Mouse (Mus musculus) heart, postnatal 14 days (tissue): ENCODE data around the gene Aoah. TPM values are rescaled to one million over a fixed set of nuclear protein-coding genes. Genes with fewer than 3 reads are reported as not detected.

Experiments
- DNase-seq, 2 experiments: peaks; one replicate each; pipeline ENCODE4 v3.0.0; 2021 to 2022
- intact Hi-C: fragments of 180-260 bp; cut with DNase I; formaldehyde crosslinking; loops from one replicate; pipeline ENCODE4 v1.15.1; 2025
- total RNA-seq, 2 experiments: library from RNA; stranded (reverse); gene quantifications; 2 replicates each; pipeline ENCODE4 v1.2.3; 2021

Gene Aoah
- total RNA-seq, 2 experiments from 2014 or later, result 1.5 to 1.9 TPM

GRCm38 (mm10) chr13:20904118-20904517 is 110.2 kb downstream of the Aoah start:
- intact Hi-C loops, result no loop called here
- no peak for DNase-seq

DNA sequence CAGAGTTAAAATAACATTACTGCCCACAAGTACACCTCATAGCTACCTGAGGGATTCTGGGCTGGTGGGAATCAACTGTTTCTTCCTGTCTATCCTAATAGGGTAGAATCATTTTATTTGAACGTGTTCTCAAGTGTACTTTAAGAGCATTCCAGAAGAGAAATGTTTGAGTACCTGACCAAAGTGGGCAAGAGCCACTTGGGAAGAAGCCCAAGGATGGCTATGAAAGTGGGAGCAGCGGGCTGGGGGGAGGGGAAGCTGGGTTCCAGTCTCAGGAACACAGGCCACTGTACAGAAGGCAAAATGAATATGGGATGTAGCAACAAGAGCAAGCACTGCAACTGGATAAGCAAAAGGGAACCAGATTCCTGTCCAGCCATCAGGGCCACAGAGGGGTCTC is 111.3 kb downstream of the Aoah start:
- no peak for DNase-seq
- intact Hi-C loops, result no loop called here

- intact Hi-C loops, result no loop called here
- no peak for DNase-seq
Observed at GRCm38 (mm10) chr13:20916698-20917511, 123.0 kb downstream of the Aoah start.

- intact Hi-C loops, result no loop called here
- no peak for DNase-seq
Observed at GRCm38 (mm10) chr13:20920401-20920800, 126.5 kb downstream of the Aoah start.

DNA sequence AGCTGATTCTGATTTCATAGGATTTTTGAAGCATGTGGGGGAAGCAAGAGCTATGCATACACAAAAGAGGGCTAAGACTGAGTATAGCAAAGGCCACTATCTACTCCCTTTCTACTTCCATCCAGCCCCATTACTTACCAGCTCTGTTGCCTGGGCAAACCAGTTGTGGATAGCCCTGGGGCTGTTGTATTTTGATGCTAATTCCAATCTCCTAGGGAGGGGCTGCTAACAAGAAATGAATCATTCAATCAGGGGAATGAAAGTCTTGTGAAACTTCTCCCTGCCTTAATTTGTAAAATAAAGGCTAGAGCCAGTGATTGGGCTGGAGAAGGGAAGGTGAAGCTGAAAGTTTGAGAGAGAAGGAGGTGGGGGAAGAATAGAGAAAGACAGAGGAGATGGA is 142.1 kb downstream of the Aoah start:
- no peak for DNase-seq
- intact Hi-C loops, result loop anchor here (10.0 kb wide), 1 partner anchor 461 kb away; no protein-coding TSS in a partner anchor

- intact Hi-C loops, result loop anchor here (1.0 to 10.0 kb wide), 2 partner anchors 463 to 626 kb away; no protein-coding TSS in a partner anchor
- DNase-seq, result peak; percentile 58 to 79
Observed at GRCm38 (mm10) chr13:20937452-20937851, 143.5 kb downstream of the Aoah start.

GRCm38 (mm10) chr13:20939099-20939498 is 145.2 kb downstream of the Aoah start:
- intact Hi-C loops, result loop anchor here (10.0 kb wide), 1 partner anchor 464 kb away; no protein-coding TSS in a partner anchor
- no peak for DNase-seq

DNA sequence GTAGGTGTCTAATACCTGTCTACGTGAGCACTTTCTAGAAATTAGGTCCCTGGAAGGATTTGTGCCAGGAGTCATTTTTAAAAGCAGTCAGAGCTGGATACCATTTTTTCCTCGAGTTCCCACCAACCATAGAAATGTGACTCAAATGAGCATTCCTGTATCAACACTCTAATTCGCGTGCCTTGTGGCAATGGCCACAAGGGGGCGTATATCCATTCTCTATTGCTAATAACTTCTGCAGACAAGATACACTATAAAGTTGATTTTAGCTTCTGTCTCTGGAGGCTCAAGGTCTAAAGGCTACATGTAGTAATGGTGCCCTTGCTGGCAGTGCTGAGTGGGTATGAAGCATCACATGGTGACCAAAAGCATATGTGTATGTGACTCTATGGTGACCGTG is 146.5 kb downstream of the Aoah start:
- peak; percentile 11 to 31 for DNase-seq
- intact Hi-C loops, result loop anchor here (1.0 to 5.0 kb wide), 2 partner anchors 97 to 219 kb away; no protein-coding TSS in a partner anchor

- intact Hi-C loops, result loop anchor here (5.0 kb wide), 1 partner anchor 96 kb away; no protein-coding TSS in a partner anchor
Observed at GRCm38 (mm10) chr13:20941707-20942106, 147.8 kb downstream of the Aoah start.

GRCm38 (mm10) chr13:20963086-20963485 is 169.2 kb downstream of the Aoah start:
- no peak for DNase-seq
- intact Hi-C loops, result no loop called here

More at GRCm38 (mm10) chr13:20941707-20942106, 147.8 kb downstream of the Aoah start:
- DNase-seq, result no peak

DNA sequence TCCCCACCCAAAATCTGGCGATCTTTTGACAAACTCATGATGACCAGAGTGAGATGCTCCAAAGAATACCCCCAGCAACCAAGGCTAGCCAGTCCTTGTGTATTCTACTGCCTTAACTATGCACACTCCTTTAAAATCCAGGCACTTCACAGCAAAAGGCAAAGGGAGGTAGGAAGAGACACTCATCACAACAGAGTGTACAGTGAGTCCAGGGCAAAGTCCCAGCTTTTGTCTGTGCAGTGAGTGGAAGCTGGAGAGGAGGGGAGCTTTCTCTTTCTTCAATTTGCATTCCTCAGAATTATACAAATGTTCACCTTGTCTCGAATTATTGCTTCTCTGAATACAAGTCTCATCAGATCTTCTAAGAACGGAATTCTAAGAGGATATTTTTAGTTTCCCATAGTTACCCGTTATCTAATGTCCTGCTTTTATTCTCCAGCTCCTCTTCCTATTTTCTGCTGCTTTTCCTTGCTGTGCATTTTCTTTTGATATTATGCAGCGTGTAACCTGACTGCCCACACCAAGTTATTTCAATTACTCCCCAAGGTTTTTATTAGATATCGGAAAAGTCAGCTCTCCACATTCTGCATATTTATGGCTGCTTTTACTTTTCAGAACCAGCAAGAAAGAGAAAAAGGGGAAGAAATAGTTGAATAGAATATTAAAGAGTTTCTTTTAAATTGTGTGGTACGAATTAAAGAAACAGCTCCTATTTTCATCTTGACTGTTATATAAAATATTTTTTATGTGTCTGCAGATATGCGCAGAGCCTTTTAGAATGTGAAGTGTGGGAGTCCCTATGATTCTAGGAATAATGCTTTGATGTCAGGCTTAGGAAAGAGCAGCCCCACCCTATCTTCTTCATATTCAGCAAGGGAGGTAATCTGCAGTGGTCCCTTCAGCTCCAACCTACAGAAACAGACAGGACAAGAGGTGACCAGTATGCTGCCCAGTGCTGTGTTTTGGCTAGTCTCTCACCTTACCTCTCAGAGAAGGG is 187.6 kb downstream of the Aoah start:
- DNase-seq, result no peak
- intact Hi-C loops, result no loop called here

GRCm38 (mm10) chr13:20985510-20985909 is 191.6 kb downstream of the Aoah start:
- DNase-seq, result no peak
- intact Hi-C loops, result no loop called here

GRCm38 (mm10) chr13:20985961-20986360 is 192.0 kb downstream of the Aoah start:
- intact Hi-C loops, result no loop called here
- DNase-seq, result no peak

DNA sequence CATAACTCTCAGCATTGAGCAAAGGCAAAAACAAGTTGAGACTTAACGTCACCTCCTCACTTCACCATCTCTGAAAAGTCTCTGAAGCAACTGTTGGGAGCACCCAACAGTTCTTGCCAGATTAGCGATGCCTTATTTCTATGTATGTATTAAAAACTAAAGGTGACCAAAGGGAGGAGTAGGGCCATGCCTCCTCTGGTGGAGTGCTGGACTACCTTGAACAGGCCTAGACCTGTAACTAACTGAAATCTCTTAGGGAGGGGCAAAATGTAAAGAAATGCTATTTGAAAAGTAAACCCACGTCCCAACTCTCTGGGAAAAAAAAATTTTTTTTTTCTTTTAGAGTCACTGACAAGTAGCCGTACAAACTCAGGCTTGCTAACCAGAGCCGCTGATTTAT is 211.3 kb downstream of the Aoah start:
- DNase-seq, result no peak
- intact Hi-C loops, result no loop called here

DNA sequence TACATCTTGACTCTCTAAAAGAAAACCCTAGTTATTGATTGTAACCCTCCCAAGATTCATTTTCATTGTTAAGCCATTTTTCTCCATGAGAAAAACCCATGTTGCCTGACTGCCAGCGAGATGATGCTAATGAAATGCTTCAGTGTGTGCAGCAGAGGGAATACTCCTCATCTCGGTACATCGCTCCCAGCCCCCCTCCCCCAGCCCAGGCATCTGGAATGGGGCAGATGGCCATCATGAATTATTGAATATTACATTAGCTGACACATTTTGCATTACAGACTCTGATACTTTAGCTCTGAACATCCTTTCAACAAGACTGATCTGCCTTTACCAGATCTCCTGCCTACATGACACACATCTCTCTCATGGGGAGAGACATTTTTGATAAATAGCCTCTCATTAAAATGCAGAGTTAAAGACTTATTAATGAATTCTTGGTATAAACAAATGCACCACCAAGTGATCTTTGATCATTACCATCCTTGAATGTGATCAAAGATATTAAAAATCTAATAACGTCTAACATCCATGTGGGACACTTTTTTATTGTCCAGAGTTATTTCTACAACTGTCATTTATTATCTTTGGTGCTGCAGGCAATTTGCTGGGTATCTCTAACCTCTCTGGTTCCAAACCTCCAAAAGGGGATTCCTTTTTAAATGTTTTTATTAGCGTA is 211.9 kb downstream of the Aoah start:
- no peak for DNase-seq
- intact Hi-C loops, result no loop called here

DNA sequence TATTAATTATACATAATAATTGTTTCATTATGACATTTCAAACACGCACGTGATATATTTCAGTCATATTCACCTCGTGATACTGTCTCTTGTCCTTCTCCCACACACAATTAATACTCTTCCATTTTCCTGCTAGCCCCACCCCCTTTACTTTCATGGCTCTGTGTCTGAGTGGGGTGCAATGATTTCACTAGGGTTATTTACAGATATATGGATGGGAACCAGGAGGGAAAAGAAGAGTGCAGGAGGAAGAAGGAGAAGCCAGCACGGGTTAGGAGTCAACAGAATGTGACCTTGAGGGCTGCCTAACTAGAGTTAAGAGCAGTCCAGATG is 212.4 kb downstream of the Aoah start:
- intact Hi-C loops, result no loop called here
- DNase-seq, result no peak

- DNase-seq, result no peak
- intact Hi-C loops, result no loop called here
Observed at GRCm38 (mm10) chr13:21013659-21014058, 219.7 kb downstream of the Aoah start.

GRCm38 (mm10) chr13:21024831-21025230 is 230.9 kb downstream of the Aoah start:
- intact Hi-C loops, result no loop called here
- DNase-seq, result no peak

DNA sequence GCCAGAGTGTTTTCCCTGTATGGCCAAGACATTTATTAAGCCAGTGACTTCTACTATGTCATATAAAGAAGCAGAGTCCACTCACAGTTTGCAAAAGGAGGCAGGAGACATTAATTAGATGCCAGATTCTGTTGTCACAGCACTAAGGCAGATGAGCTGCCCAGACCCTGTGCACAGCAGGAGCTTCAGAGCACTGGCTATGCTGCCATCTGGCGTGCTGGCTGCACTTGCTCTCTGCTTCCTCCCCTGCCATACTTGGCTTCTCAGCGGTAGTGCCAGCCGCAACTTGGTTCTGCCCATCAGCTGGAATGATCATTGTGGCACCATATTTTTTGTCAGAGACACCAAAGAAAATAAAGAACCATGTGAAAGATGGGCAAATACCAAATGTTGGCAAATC is 239.3 kb downstream of the Aoah start:
- intact Hi-C loops, result no loop called here
- no peak for DNase-seq

DNA sequence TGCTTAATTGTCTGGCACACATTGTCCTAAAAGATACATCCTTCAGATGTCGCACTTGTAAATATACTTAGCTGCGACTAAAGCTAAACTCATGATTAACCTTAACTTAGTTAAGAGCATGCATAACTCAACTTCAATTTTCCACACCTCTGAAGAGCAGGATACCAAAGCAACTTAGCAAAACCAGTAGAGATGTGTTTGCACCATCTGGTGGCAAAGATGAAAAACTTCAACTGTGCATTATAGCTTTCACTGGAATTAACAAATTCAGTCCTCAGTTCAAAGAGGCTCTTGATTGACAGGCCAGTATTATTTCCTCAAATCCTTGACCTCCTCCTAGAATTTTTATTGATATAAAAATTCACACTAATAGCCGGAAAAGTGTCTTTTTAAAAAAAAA is 241.1 kb downstream of the Aoah start:
- DNase-seq, result no peak
- intact Hi-C loops, result loop anchor here (2.0 to 5.0 kb wide), 3 partner anchors 93 to 738 kb away; no protein-coding TSS in a partner anchor
